Mouse (Mus musculus) C2C12 (cell line): ENCODE results near the gene Gon7.

Experiments used
- CTCF ChIP-seq: IDR thresholded peaks from one replicate; pipeline ENCODE4 v1.5.1; 2011; ENCODE audit not compliant: control insufficient read depth, insufficient read depth, insufficient read length
- FOSL1 ChIP-seq: IDR thresholded peaks from one replicate; pipeline ENCODE4 v1.8.0; 2011; ENCODE audit warnings: mild to moderate bottlenecking, low read length; ENCODE audit not compliant: poor library complexity, insufficient read depth, severe bottlenecking
- MYOD1 ChIP-seq: IDR thresholded peaks from one replicate; pipeline ENCODE4 v1.6.1; 2011; ENCODE audit warnings: low read depth; ENCODE audit not compliant: control insufficient read depth, insufficient read length
- MYOG ChIP-seq: IDR thresholded peaks from one replicate; pipeline ENCODE4 v1.6.1; 2011; ENCODE audit not compliant: control insufficient read depth, insufficient read length; ENCODE audit errors: extremely low read depth
- USF1 ChIP-seq: IDR thresholded peaks from one replicate; pipeline ENCODE4 v1.6.1; 2011; ENCODE audit warnings: low read depth, mild to moderate bottlenecking, control low read depth, moderate library complexity

DNA sequence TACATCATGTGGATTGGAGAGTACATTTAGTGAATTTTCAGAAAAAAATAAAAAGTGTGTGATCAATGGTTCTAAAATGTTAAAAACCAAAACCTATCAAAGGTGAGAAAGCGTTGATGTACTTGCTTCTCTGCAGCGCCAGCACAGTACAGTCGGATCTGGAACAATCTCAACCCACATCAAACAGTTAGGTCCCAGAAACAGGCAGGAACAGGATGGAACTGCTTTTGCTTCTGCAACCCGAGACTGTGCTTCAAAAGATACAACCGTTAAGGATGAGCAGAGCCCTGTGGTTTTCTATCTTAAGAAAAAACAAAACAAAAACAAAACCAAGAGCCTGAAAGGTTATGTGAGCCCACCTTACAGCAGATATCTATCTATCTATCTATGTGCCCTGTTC is 25.2 kb upstream of the Gon7 start:
- TF ChIP-seq CTCF (no peak), MYOD1 (no peak), USF1 (no peak), FOSL1 (no peak), MYOG (no peak)
